Mouse (Mus musculus): ENCODE results near the gene Gm17783. TPM values are rescaled to one million over a fixed set of nuclear protein-coding genes. Genes with fewer than 3 reads are reported as not detected.

Gm17783 gene
- polyA plus RNA-seq (2012; rRNA removed): not detected in 2 replicates

DNA sequence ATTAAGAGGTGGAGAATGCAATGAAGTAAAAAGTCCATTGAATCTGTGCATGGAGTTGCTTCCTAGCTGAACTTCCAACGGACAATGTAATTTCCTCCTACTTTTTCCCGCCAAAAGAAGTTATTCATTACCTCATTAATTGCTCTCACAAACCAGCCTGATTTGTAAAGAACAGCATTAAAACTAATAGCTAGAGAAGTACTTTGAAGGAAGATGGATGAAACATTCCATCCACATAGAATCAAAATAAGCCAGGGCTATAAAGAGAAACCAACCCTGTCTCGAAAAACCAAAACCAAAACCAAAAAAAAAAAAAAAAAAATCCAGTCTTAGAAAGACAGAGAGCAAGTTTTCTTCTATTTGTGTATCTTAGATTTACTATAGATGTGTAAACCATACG lies at the start of gene Gm17783:
Gene Gm17783, minus strand, starts transcription at position 101 of the 400 bp plus-strand sequence.
- Histone ChIP-seq H3K4me1 (ENCODE audit: control insufficient read depth, insufficient read depth, insufficient read length) (no peaks in the 10 kb centered on the region), H3K36me3 (ENCODE audit: control insufficient read depth, insufficient read depth, low read length) (no peaks in the 10 kb centered on the region), H3K27ac (ENCODE audit: insufficient read depth, low read length) (no peak within 1 kb of the TSS), H3K27me3 (ENCODE audit: control insufficient read depth, insufficient read depth, low read length) (no peaks in the 10 kb centered on the region), H3K4me3 (ENCODE audit: extremely low read depth, insufficient read depth, insufficient read length) (no peak within 1 kb of the TSS)
- TF ChIP-seq CTCF (IDR thresholded peaks at IDR 0.05; ENCODE audit: extremely low read depth, insufficient read depth, insufficient read length, insufficient replicate concordance) (no peak), POLR2A (IDR thresholded peaks at IDR 0.05; ENCODE audit: low read depth, low read length) (no peak)
- WGBS: 73% methylated on average over 4 of the region's 4 CpGs
- DNase-seq (ENCODE audit: low read depth in 1 of 2, low spot score in 2 of 2): no peak

- DNase-seq (ENCODE audit: low read depth in 1 of 2, low spot score in 2 of 2): no peak
- 61% methylated on average over 12 of the region's 12 CpGs for WGBS
- TF ChIP-seq POLR2A (IDR thresholded peaks at IDR 0.05; ENCODE audit: low read depth, low read length) (no peak), CTCF (IDR thresholded peaks at IDR 0.05; ENCODE audit: extremely low read depth, insufficient read depth, insufficient read length, insufficient replicate concordance) (no peak)
- Histone ChIP-seq H3K4me1 (ENCODE audit: control insufficient read depth, insufficient read depth, insufficient read length) (no peaks in the 10 kb centered on the region), H3K27me3 (ENCODE audit: control insufficient read depth, insufficient read depth, low read length) (no peaks in the 10 kb centered on the region), H3K4me3 (ENCODE audit: extremely low read depth, insufficient read depth, insufficient read length) (no peak overlapping the region), H3K36me3 (ENCODE audit: control insufficient read depth, insufficient read depth, low read length) (no peaks in the 10 kb centered on the region), H3K27ac (ENCODE audit: insufficient read depth, low read length) (no peak overlapping the region)
These were observed 48.0 kb upstream of the Gm17783 start for GRCm38 (mm10) chr16:45579883-45580282.

GRCm38 (mm10) chr16:45572307-45572706 lies 40.5 kb upstream of the Gm17783 start:
- TF ChIP-seq POLR2A (IDR thresholded peaks at IDR 0.05; ENCODE audit: low read depth, low read length): no peak
- no peak for TF ChIP-seq CTCF (IDR thresholded peaks at IDR 0.05; ENCODE audit: extremely low read depth, insufficient read depth, insufficient read length, insufficient replicate concordance)
- no peak overlapping the region for H3K27ac ChIP-seq (ENCODE audit: insufficient read depth, low read length)
- H3K4me3 ChIP-seq (ENCODE audit: extremely low read depth, insufficient read depth, insufficient read length): no peak overlapping the region
- WGBS: 82% methylated on average over 3 of the region's 3 CpGs
- no peaks in the 10 kb centered on the region for H3K36me3 ChIP-seq (ENCODE audit: control insufficient read depth, insufficient read depth, low read length)
- no peaks in the 10 kb centered on the region for H3K4me1 ChIP-seq (ENCODE audit: control insufficient read depth, insufficient read depth, insufficient read length)
- DNase-seq (ENCODE audit: low read depth in 1 of 2, low spot score in 2 of 2): no peak
- H3K27me3 ChIP-seq (ENCODE audit: control insufficient read depth, insufficient read depth, low read length): no peaks in the 10 kb centered on the region

DNA sequence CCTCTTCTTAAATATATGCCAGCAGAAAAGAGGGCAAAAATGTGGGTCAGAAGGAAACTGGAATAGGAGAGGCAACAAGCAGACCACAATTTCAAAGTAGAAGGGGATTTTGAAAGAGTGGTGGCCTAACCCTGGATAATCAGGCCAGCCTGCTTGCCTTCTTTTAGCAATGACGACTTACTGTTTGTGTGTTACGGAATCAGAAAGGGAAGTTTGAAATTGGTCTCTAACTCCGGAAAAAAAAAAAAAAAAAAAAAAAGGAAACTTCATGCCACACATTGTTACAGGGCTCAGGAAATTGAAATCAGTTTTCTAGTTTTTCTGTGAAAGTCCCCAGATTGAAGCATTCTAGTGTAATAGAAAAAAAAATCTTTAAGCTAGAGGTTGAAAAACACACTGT lies 29.9 kb upstream of the Gm17783 start:
- Histone ChIP-seq H3K27me3 (ENCODE audit: control insufficient read depth, insufficient read depth, low read length) (no peaks in the 10 kb centered on the region), H3K4me1 (ENCODE audit: control insufficient read depth, insufficient read depth, insufficient read length) (no peaks in the 10 kb centered on the region), H3K4me3 (ENCODE audit: extremely low read depth, insufficient read depth, insufficient read length) (no peak overlapping the region), H3K27ac (ENCODE audit: insufficient read depth, low read length) (no peak overlapping the region), H3K36me3 (ENCODE audit: control insufficient read depth, insufficient read depth, low read length) (no peaks in the 10 kb centered on the region)
- no peak for TF ChIP-seq POLR2A (IDR thresholded peaks at IDR 0.05; ENCODE audit: low read depth, low read length)
- TF ChIP-seq CTCF (IDR thresholded peaks at IDR 0.05; ENCODE audit: extremely low read depth, insufficient read depth, insufficient read length, insufficient replicate concordance): no peak
- no peak for DNase-seq (ENCODE audit: low read depth in 1 of 2, low spot score in 2 of 2)
- 16% methylated on average over 3 of the region's 3 CpGs for WGBS

DNA sequence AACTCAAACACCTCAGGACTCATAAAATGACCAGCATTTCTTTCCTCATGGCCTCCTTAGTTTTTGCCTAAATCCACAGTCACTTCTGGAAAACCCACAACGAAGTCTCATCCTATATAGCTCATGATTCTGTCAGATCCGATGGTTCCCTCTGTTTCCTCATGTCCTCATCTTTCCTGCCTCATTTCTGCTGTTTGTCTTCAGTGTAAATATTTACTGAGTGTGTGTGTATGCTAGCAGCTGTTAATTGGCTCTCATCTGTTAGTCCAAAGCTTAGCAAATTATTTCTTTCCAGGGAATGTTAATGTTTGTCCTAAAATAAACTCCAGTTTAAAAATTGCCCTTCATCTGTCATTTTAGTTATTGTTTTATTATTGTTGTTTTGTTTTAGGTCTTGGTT lies 19.7 kb upstream of the Gm17783 start:
- Histone ChIP-seq H3K27me3 (ENCODE audit: control insufficient read depth, insufficient read depth, low read length) (no peaks in the 10 kb centered on the region), H3K36me3 (ENCODE audit: control insufficient read depth, insufficient read depth, low read length) (no peaks in the 10 kb centered on the region), H3K4me3 (ENCODE audit: extremely low read depth, insufficient read depth, insufficient read length) (no peak overlapping the region), H3K27ac (ENCODE audit: insufficient read depth, low read length) (no peak overlapping the region), H3K4me1 (ENCODE audit: control insufficient read depth, insufficient read depth, insufficient read length) (0 out of 2 replicates have a peak, but pooled peaks cover 2% of the 10 kb centered on the region)
- TF ChIP-seq CTCF (IDR thresholded peaks at IDR 0.05; ENCODE audit: extremely low read depth, insufficient read depth, insufficient read length, insufficient replicate concordance) (no peak), POLR2A (IDR thresholded peaks at IDR 0.05; ENCODE audit: low read depth, low read length) (no peak)
- DNase-seq (ENCODE audit: low read depth in 1 of 2, low spot score in 2 of 2): no peak
- 82% methylated on average over 2 of the region's 2 CpGs for WGBS

DNA sequence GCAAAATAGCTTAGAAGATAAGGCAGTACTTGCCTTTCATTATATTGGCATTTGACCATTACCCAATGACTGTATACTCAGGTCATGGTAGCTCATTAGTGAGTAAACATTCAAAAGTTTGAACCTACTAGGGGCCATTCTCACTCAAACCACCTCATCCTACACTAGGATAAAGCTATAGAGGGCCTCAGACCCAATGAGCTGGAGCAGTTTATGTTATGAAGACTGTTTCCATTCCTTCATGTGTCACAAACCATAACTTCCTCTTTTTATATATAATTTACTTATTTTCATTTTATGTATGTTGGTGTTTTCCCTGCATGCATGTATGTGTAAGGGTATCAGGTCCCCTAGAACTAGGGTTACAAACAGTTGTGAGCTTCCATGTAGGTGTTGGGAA lies 16.1 kb upstream of the Gm17783 start:
- H3K36me3 ChIP-seq (ENCODE audit: control insufficient read depth, insufficient read depth, low read length): no peaks in the 10 kb centered on the region
- TF ChIP-seq POLR2A (IDR thresholded peaks at IDR 0.05; ENCODE audit: low read depth, low read length): no peak
- no peak for TF ChIP-seq CTCF (IDR thresholded peaks at IDR 0.05; ENCODE audit: extremely low read depth, insufficient read depth, insufficient read length, insufficient replicate concordance)
- H3K4me3 ChIP-seq (ENCODE audit: extremely low read depth, insufficient read depth, insufficient read length): no peak overlapping the region
- H3K27me3 ChIP-seq (ENCODE audit: control insufficient read depth, insufficient read depth, low read length): no peaks in the 10 kb centered on the region
- DNase-seq (ENCODE audit: low read depth in 1 of 2, low spot score in 2 of 2): peak in 1 of 2 experiments; percentile 14
- H3K4me1 ChIP-seq (ENCODE audit: control insufficient read depth, insufficient read depth, insufficient read length): 0 out of 2 replicates have a peak, but pooled peaks cover 2% of the 10 kb centered on the region
- H3K27ac ChIP-seq (ENCODE audit: insufficient read depth, low read length): no peak overlapping the region

DNA sequence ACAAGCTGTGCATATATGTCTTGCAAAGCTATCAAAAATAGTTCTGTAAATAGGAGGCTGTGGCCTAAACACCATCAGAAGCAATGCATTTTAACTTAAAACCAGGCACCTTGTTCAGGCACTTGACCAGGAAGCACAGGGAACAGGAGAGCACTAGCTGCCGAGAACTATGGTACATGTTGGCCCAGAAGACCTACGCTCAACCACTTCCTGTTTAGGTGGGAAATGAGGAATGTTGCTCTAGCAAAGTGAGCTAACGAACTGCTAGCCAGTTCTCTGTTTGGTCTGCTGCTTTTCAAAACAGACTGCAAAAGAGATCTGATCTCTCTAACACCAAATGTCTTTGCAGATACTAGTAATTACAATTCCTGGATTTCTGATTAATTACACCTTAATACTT lies 12.5 kb upstream of the Gm17783 start:
- Histone ChIP-seq H3K36me3 (ENCODE audit: control insufficient read depth, insufficient read depth, low read length) (no peaks in the 10 kb centered on the region), H3K27me3 (ENCODE audit: control insufficient read depth, insufficient read depth, low read length) (no peaks in the 10 kb centered on the region), H3K4me1 (ENCODE audit: control insufficient read depth, insufficient read depth, insufficient read length) (0 out of 2 replicates have a peak, but pooled peaks cover 2% of the 10 kb centered on the region), H3K4me3 (ENCODE audit: extremely low read depth, insufficient read depth, insufficient read length) (no peak overlapping the region), H3K27ac (ENCODE audit: insufficient read depth, low read length) (no peak overlapping the region)
- TF ChIP-seq CTCF (IDR thresholded peaks at IDR 0.05; ENCODE audit: extremely low read depth, insufficient read depth, insufficient read length, insufficient replicate concordance) (no peak), POLR2A (IDR thresholded peaks at IDR 0.05; ENCODE audit: low read depth, low read length) (no peak)
- DNase-seq (ENCODE audit: low read depth in 1 of 2, low spot score in 2 of 2): peak in 1 of 2 experiments; percentile 7
- 34% methylated on average over 3 of the region's 3 CpGs for WGBS
